Mouse (Mus musculus): ENCODE measurements around the gene Hbb-bt.
"Not testable (repeated sequence)": the region's sequence is repeated elsewhere in the genome, so short reads cannot be mapped to it uniquely, and the experiment has no call there.

Gene Hbb-bt

GRCm38 (mm10) chr7:103808971-103809800, 4.6 kb downstream of the Hbb-bt start:
- ATAC-seq (ENCODE audit: insufficient number of reproducible peaks, low FRiP score, low TSS enrichment) = no peak

GRCm38 (mm10) chr7:103808120-103808519, 5.7 kb downstream of the Hbb-bt start:
- not testable (repeated sequence) for ATAC-seq (ENCODE audit: insufficient number of reproducible peaks, low FRiP score, low TSS enrichment)

DNA sequence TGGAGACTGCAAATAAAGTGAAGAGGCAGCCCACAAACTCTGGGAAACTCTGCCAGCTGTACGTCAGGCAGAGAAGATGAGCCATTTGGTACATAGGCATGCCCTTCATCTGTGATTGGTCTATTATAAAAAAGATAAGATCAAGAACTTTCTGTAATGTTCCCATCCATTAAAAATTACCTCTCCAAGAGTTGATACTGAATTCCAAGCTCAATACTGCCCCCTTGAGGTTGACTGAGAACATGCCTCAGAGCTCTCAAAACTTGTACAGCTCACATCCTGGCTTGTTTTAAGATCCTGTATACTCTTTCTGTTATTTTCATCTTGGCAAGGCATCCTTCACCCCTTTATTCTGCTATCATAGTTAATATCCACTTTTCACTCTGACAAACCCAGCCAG, 6.9 kb downstream of the Hbb-bt start:
- ATAC-seq (ENCODE audit: insufficient number of reproducible peaks, low FRiP score, low TSS enrichment) = no peak

GRCm38 (mm10) chr7:103792669-103793388, 21.0 kb downstream of the Hbb-bt start:
- no peak for ATAC-seq (ENCODE audit: insufficient number of reproducible peaks, low FRiP score, low TSS enrichment)

DNA sequence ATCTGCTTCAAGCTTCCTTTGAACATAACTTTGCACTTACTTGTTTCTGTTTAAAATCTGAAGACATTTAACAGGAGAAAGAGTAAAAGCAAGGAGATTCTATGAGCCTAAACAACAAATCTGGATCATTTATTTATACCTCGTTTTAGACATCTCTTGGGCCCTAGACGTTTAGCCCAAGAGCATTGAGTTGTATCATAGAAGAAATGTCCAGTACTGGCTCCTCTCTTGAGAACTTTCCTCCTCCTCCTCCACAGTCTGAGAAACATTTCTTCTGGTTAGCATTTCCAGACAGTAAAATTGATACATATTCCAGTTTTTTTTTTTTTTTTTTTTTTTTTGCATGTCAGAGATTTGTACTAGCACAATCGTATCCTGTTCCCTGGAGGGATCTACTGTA, 22.1 kb downstream of the Hbb-bt start, which contains the start of gene Olfr67:
TSS of gene Olfr67 (minus strand) at position 101 of the 400 bp plus-strand sequence.
- ATAC-seq (ENCODE audit: insufficient number of reproducible peaks, low FRiP score, low TSS enrichment) = no peak

DNA sequence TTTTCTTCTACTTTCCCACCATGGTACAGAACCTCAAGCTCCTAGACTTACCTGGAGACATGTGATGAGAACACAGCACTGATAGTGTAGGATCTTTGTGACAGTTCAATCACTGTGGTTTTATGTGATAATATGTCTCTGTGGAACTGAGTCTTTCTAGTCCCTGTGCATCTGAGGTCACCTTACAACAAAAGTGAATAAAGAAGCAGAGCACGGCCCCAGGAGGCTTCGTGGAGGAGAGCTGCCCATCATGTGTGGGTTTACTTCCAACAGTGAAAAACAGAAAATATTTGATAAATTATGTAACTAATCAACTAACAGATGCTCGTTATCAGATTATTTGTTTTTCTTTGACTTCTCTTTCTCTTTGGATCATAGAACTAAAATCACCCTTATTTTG, 34.2 kb downstream of the Hbb-bt start, which contains the start of gene Olfr68:
TSS of gene Olfr68 (minus strand) at position 101 of the 400 bp plus-strand sequence.
- ATAC-seq (ENCODE audit: insufficient number of reproducible peaks, low FRiP score, low TSS enrichment) = no peak

GRCm38 (mm10) chr7:103777652-103778051, 36.1 kb downstream of the Hbb-bt start:
- not testable (repeated sequence) for ATAC-seq (ENCODE audit: insufficient number of reproducible peaks, low FRiP score, low TSS enrichment)

DNA sequence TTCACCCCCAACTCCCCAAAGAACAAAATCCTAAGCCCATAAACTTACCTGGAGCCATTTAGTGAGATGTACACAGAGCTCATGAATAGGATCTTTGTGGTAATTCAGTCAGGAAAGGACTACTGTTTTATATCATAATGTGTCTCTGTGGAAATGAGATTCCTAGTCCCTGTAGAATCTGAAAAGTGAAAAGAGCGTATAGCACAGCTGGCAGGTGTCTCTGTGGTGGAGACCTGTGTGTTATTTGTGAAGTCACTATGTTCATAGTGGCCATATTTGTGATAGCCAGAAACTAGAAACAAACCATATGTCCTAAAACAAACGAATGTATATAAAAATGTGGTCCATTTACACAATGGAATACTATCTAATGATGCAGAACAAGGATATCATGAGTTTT, 42.3 kb downstream of the Hbb-bt start, which contains the start of gene Olfr69:
TSS of gene Olfr69 (minus strand) at position 101 of the 400 bp plus-strand sequence.
- ATAC-seq (ENCODE audit: insufficient number of reproducible peaks, low FRiP score, low TSS enrichment) = no peak

- ATAC-seq (ENCODE audit: insufficient number of reproducible peaks, low FRiP score, low TSS enrichment) = not testable (repeated sequence)
Measured at GRCm38 (mm10) chr7:103767687-103768086, 46.1 kb downstream of the Hbb-bt start.

Data from cerebellum, adult (tissue).